Mouse (Mus musculus) ES-CJ7 (cell line): ENCODE measurements around the gene Ace2.

Experiments
- DNase-seq: peaks from one replicate; pipeline ENCODE4 v3.0.0; 2011; ENCODE audit warnings: low read depth, low spot score

The Ace2 gene

GRCm38 (mm10) chrX:164178856-164179255 lies 39.7 kb downstream of the Ace2 start:
- DNase-seq = no peak

DNA sequence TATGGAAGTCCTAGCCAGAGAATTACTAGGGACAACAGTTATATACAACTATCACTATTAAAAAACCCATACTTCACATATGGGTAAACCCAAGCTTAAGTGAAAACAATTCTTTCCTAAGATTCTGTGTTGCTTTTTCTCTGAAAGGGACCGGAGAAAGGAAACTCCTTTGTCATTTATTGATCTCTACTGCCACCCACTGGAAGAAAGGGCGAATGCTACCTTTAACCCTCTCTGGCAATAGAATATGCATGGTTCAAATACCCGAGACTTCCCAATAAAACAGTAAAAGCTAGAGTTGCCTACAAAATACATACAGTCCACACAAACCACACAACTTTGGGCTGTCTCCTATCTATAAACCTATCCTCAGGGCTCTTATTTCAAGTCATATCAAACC lies 40.6 kb downstream of the Ace2 start:
- peak; percentile 9 for DNase-seq

- DNase-seq = peak; percentile 62
These were observed 44.7 kb downstream of the Ace2 start for GRCm38 (mm10) chrX:164183844-164184243.

GRCm38 (mm10) chrX:164189880-164190279 lies 50.7 kb downstream of the Ace2 start:
- no peak for DNase-seq

- DNase-seq = no peak
These were observed 58.5 kb downstream of the Ace2 start for GRCm38 (mm10) chrX:164197679-164198078.

DNA sequence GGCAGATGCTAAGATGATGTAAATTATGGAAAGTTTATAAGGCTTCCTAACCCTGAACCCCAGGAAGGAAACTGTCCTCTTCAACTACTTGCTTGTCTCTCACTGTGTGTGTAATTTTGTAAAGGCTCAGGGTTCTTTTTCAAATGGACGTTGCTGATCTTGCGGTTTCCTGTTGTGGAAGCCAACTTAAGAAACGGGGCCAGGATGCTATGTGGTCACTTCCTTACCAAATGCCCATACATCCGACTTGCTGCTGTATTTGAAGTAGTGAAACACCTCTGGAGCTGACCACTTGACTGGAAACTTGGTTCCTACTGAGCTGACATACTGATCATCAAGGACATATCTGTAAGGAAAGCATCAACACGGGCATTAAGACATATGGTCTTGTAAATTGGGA lies 61.4 kb downstream of the Ace2 start:
- no peak for DNase-seq

GRCm38 (mm10) chrX:164221989-164222388 lies 82.9 kb downstream of the Ace2 start:
- DNase-seq = peak; percentile 22

- DNase-seq = no peak
These were observed 94.2 kb downstream of the Ace2 start for GRCm38 (mm10) chrX:164233380-164233779.
